Mouse (Mus musculus) right cerebral cortex, postnatal 25 days (tissue): Measurements from ENCODE around the gene Slit3.

Experiments
- DNase-seq: peaks from one replicate; pipeline ENCODE4 v3.0.0; 2022

Gene Slit3

GRCm38 (mm10) chr11:35120894-35121610, at the start of gene Slit3:
Gene Slit3 (plus strand): TSS chr11:35121224.
- peak; percentile 59 for DNase-seq

GRCm38 (mm10) chr11:35071451-35071850, 49.6 kb upstream of the Slit3 start:
- DNase-seq = no peak

GRCm38 (mm10) chr11:35075411-35075810, 45.6 kb upstream of the Slit3 start:
- no peak for DNase-seq

- DNase-seq = no peak
Observed at GRCm38 (mm10) chr11:35080451-35081125, 40.4 kb upstream of the Slit3 start.

- DNase-seq = no peak
Observed at GRCm38 (mm10) chr11:35082297-35082696, 38.7 kb upstream of the Slit3 start.

GRCm38 (mm10) chr11:35083049-35083448, 38.0 kb upstream of the Slit3 start:
- no peak for DNase-seq

GRCm38 (mm10) chr11:35085351-35085750, 35.7 kb upstream of the Slit3 start:
- DNase-seq = no peak

- no peak for DNase-seq
Observed at GRCm38 (mm10) chr11:35086029-35086428, 35.0 kb upstream of the Slit3 start.

GRCm38 (mm10) chr11:35087454-35087853, 33.6 kb upstream of the Slit3 start:
- DNase-seq = no peak

- no peak for DNase-seq
Observed at GRCm38 (mm10) chr11:35088136-35088535, 32.9 kb upstream of the Slit3 start.

GRCm38 (mm10) chr11:35090629-35091335, 30.2 kb upstream of the Slit3 start:
- no peak for DNase-seq

GRCm38 (mm10) chr11:35096538-35096937, 24.5 kb upstream of the Slit3 start:
- no peak for DNase-seq

GRCm38 (mm10) chr11:35109781-35110180, 11.2 kb upstream of the Slit3 start:
- DNase-seq = no peak

- DNase-seq = no peak
Observed at GRCm38 (mm10) chr11:35110784-35111183, 10.2 kb upstream of the Slit3 start.

GRCm38 (mm10) chr11:35113290-35113689, 7.7 kb upstream of the Slit3 start:
- no peak for DNase-seq

GRCm38 (mm10) chr11:35116436-35116835, 4.6 kb upstream of the Slit3 start:
- no peak for DNase-seq

GRCm38 (mm10) chr11:35117871-35118270, 3.2 kb upstream of the Slit3 start:
- DNase-seq = no peak

- DNase-seq = no peak
Observed at GRCm38 (mm10) chr11:35118731-35119130, 2.3 kb upstream of the Slit3 start.

GRCm38 (mm10) chr11:35119360-35119759, 1.7 kb upstream of the Slit3 start:
- peak; percentile 68 for DNase-seq

GRCm38 (mm10) chr11:35120076-35120475, 948 bp upstream of the Slit3 start:
- DNase-seq = no peak

GRCm38 (mm10) chr11:35121611-35121959, 561 bp downstream of the Slit3 start:
- DNase-seq = no peak

- no peak for DNase-seq
Observed at GRCm38 (mm10) chr11:35122091-35122811, 1.2 kb downstream of the Slit3 start.

GRCm38 (mm10) chr11:35124489-35125107, 3.6 kb downstream of the Slit3 start:
- no peak for DNase-seq
